Mouse (Mus musculus): ENCODE results near the gene Wdr43. TPM values are rescaled to one million over a fixed set of nuclear protein-coding genes. Genes with fewer than 3 reads are reported as not detected.

Gene Wdr43
- polyA plus RNA-seq, 1 experiment = 24.1 TPM

DNA sequence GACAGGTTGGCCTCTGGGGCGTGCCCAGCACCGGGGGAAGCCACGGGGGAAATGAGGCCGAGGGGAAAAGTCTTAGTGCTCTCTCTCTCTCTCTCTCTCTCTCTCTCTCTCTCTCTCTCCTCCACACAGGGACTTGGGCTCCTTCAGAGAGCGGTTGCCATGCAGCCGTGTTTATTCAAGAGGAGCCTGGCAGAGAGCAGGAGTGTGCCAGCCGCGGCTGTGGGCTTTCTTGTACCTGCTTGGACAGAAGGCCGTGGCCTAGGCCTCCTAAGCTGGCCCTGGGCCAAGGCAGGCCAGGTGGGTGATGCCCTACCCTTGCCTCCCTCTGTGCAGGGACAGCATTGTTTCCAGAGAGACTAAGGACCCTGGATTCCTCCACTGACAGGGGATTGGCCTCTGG is 57.4 kb downstream of the Wdr43 start, which contains the start of gene Togaram2:
Gene Togaram2, plus strand, starts transcription at position 170 of the 400 bp plus-strand sequence.
- H3ac ChIP-seq (ENCODE audit: control insufficient read depth, insufficient read length) = no peak within 1 kb of the TSS
- H3K36me3 ChIP-seq (ENCODE audit: control insufficient read depth, insufficient read depth) = no peaks in the 10 kb centered on the region
- H3K79me2 ChIP-seq (ENCODE audit: control insufficient read depth, insufficient read depth) = no peaks in the 10 kb centered on the region
- no peak within 1 kb of the TSS for H3K4me2 ChIP-seq (ENCODE audit: low read depth)
- no peak within 1 kb of the TSS for H3K4me3 ChIP-seq
- TF ChIP-seq POLR2AphosphoS2 (IDR thresholded peaks at IDR 0.05; ENCODE audit: insufficient read length, low read depth) (no peak), CEBPB (IDR thresholded peaks at IDR 0.05; ENCODE audit: insufficient read depth, poor library complexity, severe bottlenecking) (no peak), REST (IDR thresholded peaks at IDR 0.05; ENCODE audit: insufficient read depth, insufficient read length) (no peak), TCF3 (IDR thresholded peaks at IDR 0.05; ENCODE audit: insufficient read length, low read depth) (no peak), USF1 (IDR thresholded peaks at IDR 0.05; ENCODE audit: low read depth) (no peak), E2F4 (IDR thresholded peaks at IDR 0.05; ENCODE audit: insufficient read depth) (no peak), SRF (IDR thresholded peaks at IDR 0.05; ENCODE audit: control insufficient read depth, insufficient read length, low read depth) (no peak), MYOD1 (IDR thresholded peaks at IDR 0.05; ENCODE audit: control insufficient read depth in 1 of 3, insufficient read length in 2 of 3, low read depth in 2 of 3) (no peak), MAX (IDR thresholded peaks at IDR 0.05; ENCODE audit: low read depth) (no peak), TCF12 (IDR thresholded peaks at IDR 0.05; ENCODE audit: insufficient read depth, poor library complexity, severe bottlenecking) (no peak), POLR2A (IDR thresholded peaks at IDR 0.05; ENCODE audit: insufficient read length, low read depth) (no peak), MYOG (IDR thresholded peaks at IDR 0.05; ENCODE audit: control insufficient read depth in 1 of 3, insufficient read depth in 1 of 3, insufficient read length in 2 of 3, low read depth in 2 of 3) (no peak)
- H3K27me3 ChIP-seq (ENCODE audit: control insufficient read depth, insufficient read depth, insufficient read length) = no peaks in the 10 kb centered on the region

DNA sequence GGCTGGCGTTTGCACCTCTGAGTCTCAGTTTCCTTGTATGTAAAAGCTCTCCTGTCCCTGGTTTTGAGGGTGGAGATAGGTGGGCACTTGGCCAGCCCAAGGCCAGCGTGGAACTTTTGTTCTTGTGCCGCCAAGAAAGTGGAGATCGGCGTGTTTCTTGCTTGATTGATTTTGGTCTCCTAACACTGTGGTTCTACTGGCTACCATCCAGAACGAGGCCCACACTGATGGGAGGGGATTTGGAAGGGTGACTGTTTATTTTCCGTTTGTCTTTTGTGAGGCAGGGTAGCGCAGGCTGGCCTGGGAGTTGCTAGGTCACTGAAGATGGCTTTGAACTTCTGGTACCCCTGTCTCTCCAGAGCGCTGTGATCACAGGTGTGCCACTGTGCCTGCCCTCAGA is 58.2 kb downstream of the Wdr43 start:
- no peak overlapping the region for H3ac ChIP-seq (ENCODE audit: control insufficient read depth, insufficient read length)
- no peak overlapping the region for H3K4me2 ChIP-seq (ENCODE audit: low read depth)
- H3K27me3 ChIP-seq (ENCODE audit: control insufficient read depth, insufficient read depth, insufficient read length) = no peaks in the 10 kb centered on the region

DNA sequence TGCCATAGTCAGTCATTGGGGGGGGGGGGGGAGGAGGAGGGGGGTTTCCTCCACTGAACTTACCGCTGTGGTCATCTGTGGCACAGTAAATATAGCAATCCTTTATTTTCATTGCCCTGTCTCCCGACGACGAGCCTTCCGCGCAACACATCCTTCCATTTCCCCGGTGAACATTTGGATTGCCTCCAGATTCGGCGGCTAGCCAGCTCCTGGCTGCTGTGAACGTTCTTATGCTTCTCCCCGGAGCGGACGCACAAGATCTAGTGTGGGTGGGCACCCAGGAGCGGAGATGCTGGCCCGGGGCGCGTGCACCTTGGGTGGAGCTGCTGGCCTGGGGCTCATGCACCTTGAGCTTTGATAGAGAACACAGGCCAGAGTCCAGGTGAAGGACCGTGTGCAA is 59.2 kb downstream of the Wdr43 start:
- Histone ChIP-seq H3K4me3 (no peak overlapping the region), H3K36me3 (ENCODE audit: control insufficient read depth, insufficient read depth) (no peaks in the 10 kb centered on the region), H3K79me2 (ENCODE audit: control insufficient read depth, insufficient read depth) (no peaks in the 10 kb centered on the region), H3K27me3 (ENCODE audit: control insufficient read depth, insufficient read depth, insufficient read length) (no peaks in the 10 kb centered on the region), H3ac (ENCODE audit: control insufficient read depth, insufficient read length) (no peak overlapping the region), H3K4me2 (ENCODE audit: low read depth) (no peak overlapping the region)
- TF ChIP-seq MAX (IDR thresholded peaks at IDR 0.05; ENCODE audit: low read depth) (no peak), POLR2AphosphoS2 (IDR thresholded peaks at IDR 0.05; ENCODE audit: insufficient read length, low read depth) (no peak), USF1 (IDR thresholded peaks at IDR 0.05; ENCODE audit: low read depth) (no peak)

More for the DNA sequence above, 58.2 kb downstream of the Wdr43 start:
- TF ChIP-seq MYOD1 (IDR thresholded peaks at IDR 0.05; ENCODE audit: control insufficient read depth in 1 of 3, insufficient read length in 2 of 3, low read depth in 2 of 3) = no peak
- TF ChIP-seq MYOG (IDR thresholded peaks at IDR 0.05; ENCODE audit: control insufficient read depth in 1 of 3, insufficient read depth in 1 of 3, insufficient read length in 2 of 3, low read depth in 2 of 3) = no peak
- TF ChIP-seq CEBPB (IDR thresholded peaks at IDR 0.05; ENCODE audit: insufficient read depth, poor library complexity, severe bottlenecking) = no peak
- TF ChIP-seq POLR2AphosphoS2 (IDR thresholded peaks at IDR 0.05; ENCODE audit: insufficient read length, low read depth) = no peak
- no peak for TF ChIP-seq USF1 (IDR thresholded peaks at IDR 0.05; ENCODE audit: low read depth)
- TF ChIP-seq REST (IDR thresholded peaks at IDR 0.05; ENCODE audit: insufficient read depth, insufficient read length) = no peak
- TF ChIP-seq TCF3 (IDR thresholded peaks at IDR 0.05; ENCODE audit: insufficient read length, low read depth) = no peak
- no peak overlapping the region for H3K4me3 ChIP-seq
- H3K36me3 ChIP-seq (ENCODE audit: control insufficient read depth, insufficient read depth) = no peaks in the 10 kb centered on the region
- no peaks in the 10 kb centered on the region for H3K79me2 ChIP-seq (ENCODE audit: control insufficient read depth, insufficient read depth)

DNA sequence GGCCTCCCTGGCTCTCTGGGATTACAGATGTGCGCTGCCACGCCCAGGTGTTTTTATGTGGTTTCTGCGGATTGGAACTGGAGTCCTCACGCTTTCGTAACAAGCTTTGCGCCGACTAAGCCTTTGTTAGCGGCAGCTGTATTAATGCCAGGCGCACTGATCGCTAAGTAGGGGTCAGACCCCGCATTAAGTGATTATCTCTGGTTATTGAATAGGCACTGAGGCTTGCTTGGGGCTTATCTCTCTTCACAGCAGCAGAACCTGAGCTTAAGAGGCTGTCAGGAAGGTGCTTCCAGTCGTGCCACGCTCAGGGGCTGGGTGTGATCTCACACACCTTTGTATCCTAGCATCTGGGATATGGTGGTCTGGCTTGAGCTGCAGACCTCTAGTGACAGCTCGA is 66.0 kb downstream of the Wdr43 start:
- Histone ChIP-seq H3ac (ENCODE audit: control insufficient read depth, insufficient read length) (no peak overlapping the region), H3K4me3 (no peak overlapping the region), H3K79me2 (ENCODE audit: control insufficient read depth, insufficient read depth) (no peaks in the 10 kb centered on the region), H3K27me3 (ENCODE audit: control insufficient read depth, insufficient read depth, insufficient read length) (no peaks in the 10 kb centered on the region), H3K36me3 (ENCODE audit: control insufficient read depth, insufficient read depth) (no peaks in the 10 kb centered on the region), H3K4me2 (ENCODE audit: low read depth) (no peak overlapping the region)
- TF ChIP-seq USF1 (IDR thresholded peaks at IDR 0.05; ENCODE audit: low read depth) (no peak), MAX (IDR thresholded peaks at IDR 0.05; ENCODE audit: low read depth) (no peak), TCF3 (IDR thresholded peaks at IDR 0.05; ENCODE audit: insufficient read length, low read depth) (no peak), CEBPB (IDR thresholded peaks at IDR 0.05; ENCODE audit: insufficient read depth, poor library complexity, severe bottlenecking) (no peak), POLR2AphosphoS2 (IDR thresholded peaks at IDR 0.05; ENCODE audit: insufficient read length, low read depth) (no peak), REST (IDR thresholded peaks at IDR 0.05; ENCODE audit: insufficient read depth, insufficient read length) (no peak), MYOG (IDR thresholded peaks at IDR 0.05; ENCODE audit: control insufficient read depth in 1 of 3, insufficient read depth in 1 of 3, insufficient read length in 2 of 3, low read depth in 2 of 3) (no peak), MYOD1 (IDR thresholded peaks at IDR 0.05; ENCODE audit: control insufficient read depth in 1 of 3, insufficient read length in 2 of 3, low read depth in 2 of 3) (no peak), TCF12 (IDR thresholded peaks at IDR 0.05; ENCODE audit: insufficient read depth, poor library complexity, severe bottlenecking) (no peak), SRF (IDR thresholded peaks at IDR 0.05; ENCODE audit: control insufficient read depth, insufficient read length, low read depth) (no peak), POLR2A (IDR thresholded peaks at IDR 0.05; ENCODE audit: insufficient read length, low read depth) (no peak), E2F4 (IDR thresholded peaks at IDR 0.05; ENCODE audit: insufficient read depth) (no peak)

DNA sequence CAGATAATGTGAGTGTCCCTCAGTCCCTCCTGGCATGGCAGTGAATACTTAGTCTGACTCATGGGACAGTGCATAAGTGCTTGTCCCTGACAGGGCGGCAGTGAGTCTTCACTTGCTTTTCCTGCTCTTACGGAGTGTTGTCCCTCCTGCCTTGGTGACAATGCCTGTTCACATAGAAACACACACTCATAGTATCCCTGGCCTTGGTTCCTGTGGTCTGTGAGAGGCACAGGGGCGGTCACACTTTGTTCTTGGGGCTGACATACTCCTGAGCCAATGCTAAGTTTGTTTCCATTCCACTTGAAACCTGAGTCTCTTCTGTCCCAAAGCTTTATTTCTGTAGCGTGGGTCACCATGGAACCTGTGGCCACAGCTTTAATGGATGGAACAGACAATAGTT is 66.7 kb downstream of the Wdr43 start:
- no peak overlapping the region for H3K4me3 ChIP-seq
- no peaks in the 10 kb centered on the region for H3K27me3 ChIP-seq (ENCODE audit: control insufficient read depth, insufficient read depth, insufficient read length)
- no peaks in the 10 kb centered on the region for H3K79me2 ChIP-seq (ENCODE audit: control insufficient read depth, insufficient read depth)
- H3K4me2 ChIP-seq (ENCODE audit: low read depth) = no peak overlapping the region
- H3K36me3 ChIP-seq (ENCODE audit: control insufficient read depth, insufficient read depth) = no peaks in the 10 kb centered on the region
- no peak overlapping the region for H3ac ChIP-seq (ENCODE audit: control insufficient read depth, insufficient read length)
- TF ChIP-seq REST (IDR thresholded peaks at IDR 0.05; ENCODE audit: insufficient read depth, insufficient read length) = no peak
